Mouse (Mus musculus) G1E-ER4 (cell line): ENCODE results near the gene Ttc32. TPM values are rescaled to one million over a fixed set of nuclear protein-coding genes. Genes with fewer than 3 reads are reported as not detected.

Experiments used
- GATA1 ChIP-seq: IDR thresholded peaks from one replicate; pipeline ENCODE4 v1.8.0; 2012; ENCODE audit warnings: low read length, inconsistent platforms
- polyA plus RNA-seq: library from polyadenylated mRNA; stranded (reverse); fragments of >175 nt; gene quantifications from 2 replicates; pipeline ENCODE4 v1.2.3, GENCODE M21; 2012

Ttc32 gene
- polyA plus RNA-seq, 1 experiment = not detected

- no peak for TF ChIP-seq GATA1
These were observed 60.4 kb downstream of the Ttc32 start for GRCm38 (mm10) chr12:9090226-9090625.

Other genes starting within 250 kb of the Ttc32 start
- gene Laptm4a, start 108.3 kb upstream of the Ttc32 start, polyA plus RNA-seq = 15.5 and 19.4 TPM in 2 replicates
- gene Matn3, start 82.1 kb upstream of the Ttc32 start, polyA plus RNA-seq = not detected in 2 replicates
- gene Wdr35, start 56.1 kb upstream of the Ttc32 start, polyA plus RNA-seq = not detected in 2 replicates